Mouse (Mus musculus) liver, embryonic 16.5 days (tissue): ENCODE data around the gene Nr2f1. TPM values are rescaled to one million over a fixed set of nuclear protein-coding genes. Genes with fewer than 3 reads are reported as not detected.

ENCODE experiments used
- ATAC-seq: fragments of 200-750 bp; cut with Nextera tagmentation; 2 replicates; pipeline ENCODE4 v1.8.0; 2017; ENCODE audit warnings: low read depth, mild to moderate bottlenecking, moderate number of reproducible peaks, moderate library complexity
- H3K27ac ChIP-seq: fragments of 300-500 bp; sonication (generic); 2 replicates; pipeline ENCODE4 v1.5.1; 2014; ENCODE audit warnings: mild to moderate bottlenecking, low read length
- H3K27me3 ChIP-seq: fragments of 300-500 bp; sonication (generic); 2 replicates; pipeline ENCODE4 v1.6.1; 2014; ENCODE audit warnings: low read depth, low read length, mixed read lengths; ENCODE audit not compliant: control insufficient read depth, insufficient read depth
- H3K36me3 ChIP-seq: fragments of 300-500 bp; sonication (generic); 2 replicates; pipeline ENCODE4 v1.6.1; 2014; ENCODE audit warnings: mild to moderate bottlenecking; ENCODE audit not compliant: control insufficient read depth, insufficient read depth
- H3K4me1 ChIP-seq: fragments of 300-500 bp; sonication (generic); 2 replicates; pipeline ENCODE4 v1.6.1; 2014; ENCODE audit warnings: low read depth, low read length, mixed read lengths; ENCODE audit not compliant: control insufficient read depth
- H3K4me2 ChIP-seq: fragments of 300-500 bp; sonication (generic); 2 replicates; pipeline ENCODE4 v1.6.1; 2014; ENCODE audit warnings: low read depth, low read length, mixed read lengths
- H3K4me3 ChIP-seq: fragments of 300-500 bp; sonication (generic); 2 replicates; pipeline ENCODE4 v1.5.1; 2014; ENCODE audit warnings: low read depth, mild to moderate bottlenecking, low read length
- H3K9ac ChIP-seq: fragments of 300-500 bp; sonication (generic); 2 replicates; pipeline ENCODE4 v1.6.1; 2014; ENCODE audit warnings: low read depth, low read length
- H3K9me3 ChIP-seq: fragments of 300-500 bp; sonication (generic); replicated peaks from 2 replicates; pipeline ENCODE4 v1.6.1; 2016; ENCODE audit warnings: low read length; ENCODE audit not compliant: control insufficient read depth
- WGBS: fragments of 180-500 bp; shearing (Covaris S2); extraction: QIAGEN DNeasy Blood & Tissue Kit; methylation state at CpG from one replicate; pipeline ENCODE4 v1.1.7; 2014; ENCODE audit not compliant: insufficient replicate concordance; 5-methylcytosine and 5-hydroxymethylcytosine counted together
- polyA plus RNA-seq: library from polyadenylated mRNA; unstranded; fragments of >200 nt; fragmentation: Nextera tagmentation; extraction: Ambion mirVana; gene quantifications from 2 replicates; pipeline ENCODE4 v1.2.1, GENCODE M21; 2015

Gene Nr2f1
- polyA plus RNA-seq, 1 experiment from 2014 or later, result 0.17 TPM

GRCm38 (mm10) chr13:78200991-78201870, 1.7 kb upstream of the Nr2f1 start:
- no peak overlapping the region for H3K9ac ChIP-seq
- H3K36me3 ChIP-seq, result no peaks in the 10 kb centered on the region
- 2% methylated on average over 26 of the region's 30 CpGs for whole genome bisulfite sequencing
- H3K4me1 ChIP-seq, result no peaks in the 10 kb centered on the region; the same call in 1 of the 2 replicates
- ATAC-seq, result peak; percentile 38; the same call in 1 of the 2 replicates
- H3K9me3 ChIP-seq, result no peaks in the 10 kb centered on the region
- no peak overlapping the region for H3K27ac ChIP-seq
- peaks cover 84% of the 10 kb centered on the region for H3K27me3 ChIP-seq
- H3K4me3 ChIP-seq, result no peak overlapping the region
- no peak overlapping the region for H3K4me2 ChIP-seq

- WGBS, result 0% methylated on average over 8 of the region's 9 CpGs
- Histone ChIP-seq H3K27me3 (peaks cover 86% of the 10 kb centered on the region), H3K4me2 (no peak overlapping the region), H3K27ac (no peak overlapping the region), H3K9me3 (no peaks in the 10 kb centered on the region), H3K4me1 (no peaks in the 10 kb centered on the region; the same call in 1 of the 2 replicates), H3K4me3 (no peak overlapping the region), H3K9ac (no peak overlapping the region), H3K36me3 (no peaks in the 10 kb centered on the region)
- ATAC-seq, result peak; percentile 33; the same call in 1 of the 2 replicates
Observed at GRCm38 (mm10) chr13:78200407-78200806, 850 bp upstream of the Nr2f1 start.

- H3K4me2 ChIP-seq, result peak overlapping the region; percentile 66
- peaks cover 89% of the 10 kb centered on the region for H3K27me3 ChIP-seq
- peak; percentile 32; the same call in 1 of the 2 replicates for ATAC-seq
- no peaks in the 10 kb centered on the region; the same call in 1 of the 2 replicates for H3K4me1 ChIP-seq
- H3K36me3 ChIP-seq, result no peaks in the 10 kb centered on the region
- no peaks in the 10 kb centered on the region for H3K9me3 ChIP-seq
- no peak overlapping the region; the same call in 1 of the 2 replicates for H3K27ac ChIP-seq
- under 1% methylated on average over 67 of the region's 92 CpGs for WGBS
- H3K9ac ChIP-seq, result no peak overlapping the region; the same call in 1 of the 2 replicates
- peak overlapping the region; percentile 47 for H3K4me3 ChIP-seq
Observed at GRCm38 (mm10) chr13:78198871-78199641, 501 bp downstream of the Nr2f1 start.

- Histone ChIP-seq H3K9ac (peak overlapping the region; percentile 24; the same call in 1 of the 2 replicates), H3K27ac (no peak overlapping the region)
Observed at GRCm38 (mm10) chr13:78198391-78198870, 1.1 kb downstream of the Nr2f1 start.

GRCm38 (mm10) chr13:78197819-78198390, 1.7 kb downstream of the Nr2f1 start:
- Histone ChIP-seq H3K9ac (peak overlapping the region; percentile 24; the same call in 1 of the 2 replicates), H3K9me3 (no peaks in the 10 kb centered on the region), H3K4me1 (no peaks in the 10 kb centered on the region), H3K4me3 (peak overlapping the region; percentile 47), H3K4me2 (peak overlapping the region; percentile 66), H3K36me3 (no peaks in the 10 kb centered on the region), H3K27me3 (peaks cover 88% of the 10 kb centered on the region), H3K27ac (no peak overlapping the region)
- ATAC-seq, result no peak
- whole genome bisulfite sequencing, result under 1% methylated on average over 28 of the region's 33 CpGs

More at GRCm38 (mm10) chr13:78198391-78198870, 1.1 kb downstream of the Nr2f1 start:
- H3K36me3 ChIP-seq, result no peaks in the 10 kb centered on the region
- no peaks in the 10 kb centered on the region; the same call in 1 of the 2 replicates for H3K4me1 ChIP-seq
- WGBS, result under 1% methylated on average over 47 of the region's 63 CpGs
- H3K9me3 ChIP-seq, result no peaks in the 10 kb centered on the region
- H3K27me3 ChIP-seq, result peaks cover 89% of the 10 kb centered on the region
- H3K4me3 ChIP-seq, result peak overlapping the region; percentile 47
- H3K4me2 ChIP-seq, result peak overlapping the region; percentile 66
- 0 out of 2 replicates have a peak, but pooled peaks have one; percentile 10 for ATAC-seq

- WGBS, result 3% methylated on average over 9 of the region's 9 CpGs
- H3K4me2 ChIP-seq, result no peak overlapping the region
- H3K27ac ChIP-seq, result no peak overlapping the region
- ATAC-seq, result no peak
- no peaks in the 10 kb centered on the region for H3K36me3 ChIP-seq
- H3K9ac ChIP-seq, result no peak overlapping the region
- H3K4me1 ChIP-seq, result no peaks in the 10 kb centered on the region
- no peaks in the 10 kb centered on the region for H3K9me3 ChIP-seq
- peak overlapping the region; percentile 47; the same call in 1 of the 2 replicates for H3K4me3 ChIP-seq
- H3K27me3 ChIP-seq, result peaks cover 86% of the 10 kb centered on the region
Observed at GRCm38 (mm10) chr13:78197286-78197818, 2.2 kb downstream of the Nr2f1 start.

GRCm38 (mm10) chr13:78196236-78196796, 3.2 kb downstream of the Nr2f1 start:
- no peak for ATAC-seq
- Histone ChIP-seq H3K9ac (no peak overlapping the region), H3K4me3 (no peak overlapping the region), H3K4me1 (no peaks in the 10 kb centered on the region), H3K36me3 (no peaks in the 10 kb centered on the region), H3K27ac (no peak overlapping the region), H3K9me3 (no peaks in the 10 kb centered on the region), H3K27me3 (peaks cover 85% of the 10 kb centered on the region), H3K4me2 (no peak overlapping the region)
- 9% methylated on average over 7 of the region's 7 CpGs for WGBS

- Histone ChIP-seq H3K9me3 (no peaks in the 10 kb centered on the region), H3K27ac (no peak overlapping the region), H3K4me1 (no peaks in the 10 kb centered on the region), H3K36me3 (no peaks in the 10 kb centered on the region), H3K4me2 (no peak overlapping the region), H3K9ac (no peak overlapping the region), H3K27me3 (peaks cover 88% of the 10 kb centered on the region), H3K4me3 (no peak overlapping the region)
- WGBS, result 7% methylated on average over 13 of the region's 13 CpGs
- no peak for ATAC-seq
Observed at GRCm38 (mm10) chr13:78195601-78196115, 3.9 kb downstream of the Nr2f1 start.
